Mouse (Mus musculus) cerebellum, adult 11-12 months (tissue): ENCODE results near the gene Ntn5.

Experiments used
- DNase-seq: peaks from one replicate; pipeline ENCODE4 v3.0.0; 2022

Gene Ntn5

DNA sequence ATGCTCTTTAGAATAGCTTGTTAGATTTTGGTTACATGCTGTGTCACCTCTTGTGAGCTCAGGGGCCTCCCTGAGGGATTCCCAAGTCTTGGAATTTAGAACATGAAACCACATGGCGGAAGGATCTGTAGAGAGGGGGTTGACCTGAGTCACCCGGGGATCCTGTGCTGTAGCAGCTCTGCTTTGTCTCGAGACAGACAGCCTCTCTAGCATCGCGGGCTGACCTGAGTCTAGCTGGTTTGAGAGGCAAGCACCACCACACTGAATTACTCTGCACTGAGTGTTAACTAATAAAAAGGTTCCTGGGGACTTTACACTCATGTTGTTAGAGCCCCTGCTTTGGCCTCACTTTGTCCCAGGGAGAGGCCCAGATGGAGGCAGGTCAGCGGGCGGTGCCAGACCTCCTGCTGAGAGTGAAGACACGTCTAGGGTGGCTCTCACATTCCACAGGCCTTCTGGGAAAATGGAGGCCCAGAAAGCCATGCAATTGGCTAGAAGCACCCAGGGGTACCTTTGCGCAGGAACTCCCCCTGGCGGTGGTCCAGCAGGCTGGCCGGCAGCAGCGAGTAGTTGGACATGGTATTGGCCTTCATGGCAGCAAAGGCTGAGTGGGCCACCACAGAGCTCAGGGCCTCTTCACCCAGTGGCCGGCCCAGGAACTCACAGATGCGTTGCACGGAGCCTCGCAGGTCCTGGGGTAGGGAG lies 47.1 kb downstream of the Ntn5 start:
- DNase-seq, result no peak

DNA sequence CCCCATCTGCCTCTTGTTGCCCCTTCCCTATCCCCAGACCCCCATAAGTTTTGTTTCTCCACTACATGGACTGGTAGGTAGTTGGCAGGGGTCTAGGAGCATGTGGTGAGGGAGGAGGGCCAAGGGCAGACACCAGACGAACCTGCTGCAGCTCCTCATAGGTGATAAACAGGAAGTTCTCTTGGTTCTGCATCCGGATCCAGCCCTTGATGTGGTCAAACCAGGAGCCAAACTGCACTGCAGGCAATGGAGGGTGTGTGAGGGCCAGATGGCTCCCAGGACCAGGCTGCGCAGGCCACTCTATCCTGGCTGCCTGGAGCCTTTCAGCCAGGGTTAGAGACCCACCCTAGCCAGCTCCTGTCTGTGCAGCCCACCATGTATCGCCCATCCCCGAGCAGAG lies 49.7 kb downstream of the Ntn5 start:
- DNase-seq, result no peak

DNA sequence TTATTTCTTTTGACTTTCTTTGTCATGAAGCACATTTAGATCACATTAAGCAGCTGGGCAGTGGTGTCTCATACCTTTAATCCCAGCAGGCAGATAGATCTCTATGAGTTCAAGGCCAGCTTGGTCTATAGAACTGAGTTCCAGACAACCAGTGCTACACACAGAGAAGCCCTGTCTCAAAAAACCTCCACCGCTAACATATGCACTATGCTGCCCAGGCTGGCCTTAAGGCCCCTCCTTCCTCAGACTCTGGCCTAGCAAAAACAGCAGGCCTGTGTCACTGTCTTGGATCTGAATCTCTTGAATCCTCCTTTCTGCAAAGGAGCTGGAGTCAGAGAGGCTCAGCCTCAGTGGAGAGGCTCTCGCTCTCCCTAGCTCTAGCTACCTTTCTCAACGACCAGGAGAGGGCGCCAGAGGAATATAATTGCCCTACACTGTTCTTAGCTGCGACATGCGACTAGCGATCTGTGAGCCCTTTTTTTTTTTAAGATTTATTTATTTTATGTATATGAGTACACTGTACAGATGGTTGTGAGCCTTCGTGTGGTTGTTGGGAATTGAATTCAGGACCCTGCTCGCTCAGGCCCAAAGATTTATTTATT lies 55.4 kb downstream of the Ntn5 start:
- peak; percentile 75 for DNase-seq

DNA sequence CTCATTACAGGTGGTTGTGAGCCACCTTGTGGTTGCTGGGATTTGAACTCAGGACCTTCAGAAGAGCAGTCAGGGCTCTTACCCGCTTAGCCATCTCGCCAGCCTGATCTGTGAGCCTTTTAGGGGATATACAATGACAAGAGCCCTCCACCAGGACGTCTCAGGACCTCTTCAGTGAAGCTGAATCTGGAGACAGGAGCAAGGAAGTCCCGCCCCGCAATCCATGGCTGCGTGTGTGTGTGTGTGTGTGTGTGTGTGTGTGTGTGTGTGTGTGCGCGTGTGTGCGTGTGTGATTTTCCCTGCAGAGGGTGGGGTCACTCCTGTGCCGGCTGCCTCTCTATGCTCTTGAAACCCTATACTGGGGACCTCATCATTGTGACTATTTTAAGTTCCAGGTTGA lies 56.0 kb downstream of the Ntn5 start:
- DNase-seq, result no peak

DNA sequence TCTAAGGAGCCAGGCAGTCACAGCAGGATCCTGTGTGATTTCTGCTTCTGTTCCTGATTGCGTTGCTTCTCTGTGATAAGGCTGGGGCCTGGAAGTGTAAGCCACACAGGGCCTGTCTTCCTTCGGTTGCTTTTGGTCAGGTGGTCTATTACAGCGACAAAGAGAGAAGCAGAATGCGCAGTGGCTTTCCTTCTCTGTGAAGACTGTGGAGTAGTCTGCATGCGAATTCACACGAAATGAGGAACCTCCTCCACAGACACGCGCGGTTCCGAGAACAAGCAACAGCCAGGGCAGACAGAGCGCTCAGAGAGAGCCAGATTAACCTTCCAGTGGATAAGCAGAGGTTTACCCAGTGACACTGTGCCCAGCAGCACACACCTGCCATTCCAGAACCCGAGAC lies 57.5 kb downstream of the Ntn5 start:
- DNase-seq, result no peak

DNA sequence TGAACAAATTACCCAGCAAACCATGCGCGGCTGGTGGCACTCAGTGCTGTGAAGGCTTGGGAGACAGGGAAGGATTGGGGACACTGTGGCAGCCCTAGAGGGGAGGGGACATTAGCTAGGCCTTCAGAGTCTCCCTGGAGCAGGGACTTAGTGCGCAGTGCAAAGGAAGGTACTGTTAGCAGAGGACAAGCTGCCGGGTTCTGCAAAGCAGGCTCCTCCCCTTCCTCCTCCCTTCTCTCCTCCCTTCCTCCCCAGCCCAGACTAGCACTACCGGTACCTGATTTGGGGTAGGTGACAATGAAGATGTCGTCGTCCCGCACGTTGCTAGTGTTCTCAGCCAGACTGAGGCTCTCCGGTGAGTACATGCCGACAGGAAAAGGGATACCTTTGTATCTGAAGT lies 58.0 kb downstream of the Ntn5 start:
- DNase-seq, result no peak

DNA sequence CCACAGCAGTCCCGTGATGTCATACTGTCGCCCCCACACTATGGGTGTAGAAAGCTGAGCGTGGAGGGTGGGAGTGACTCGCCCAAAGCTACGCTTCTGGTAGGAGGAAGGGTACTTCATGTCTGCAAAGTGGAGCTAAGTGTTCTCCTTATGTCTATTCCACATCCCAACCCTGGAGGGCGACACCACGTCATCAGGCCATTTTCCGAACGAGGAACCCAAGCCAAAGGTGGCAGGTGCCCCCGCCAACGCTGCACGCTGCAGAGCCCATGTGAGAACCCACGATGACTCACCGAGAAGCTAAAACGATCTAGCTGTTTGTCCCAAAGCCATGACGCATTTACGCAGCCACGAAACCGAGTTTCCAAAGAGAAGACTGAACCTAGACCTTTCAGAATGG lies 58.5 kb downstream of the Ntn5 start:
- no peak for DNase-seq
